Mouse (Mus musculus) kidney, postnatal 25 days (tissue): ENCODE results near the gene Top2a.

Experiments used
- DNase-seq, 2 experiments: peaks; one replicate each; pipeline ENCODE4 v3.0.0; 2021; ENCODE audit warnings: mixed read lengths in 2 of 2

Top2a gene

DNA sequence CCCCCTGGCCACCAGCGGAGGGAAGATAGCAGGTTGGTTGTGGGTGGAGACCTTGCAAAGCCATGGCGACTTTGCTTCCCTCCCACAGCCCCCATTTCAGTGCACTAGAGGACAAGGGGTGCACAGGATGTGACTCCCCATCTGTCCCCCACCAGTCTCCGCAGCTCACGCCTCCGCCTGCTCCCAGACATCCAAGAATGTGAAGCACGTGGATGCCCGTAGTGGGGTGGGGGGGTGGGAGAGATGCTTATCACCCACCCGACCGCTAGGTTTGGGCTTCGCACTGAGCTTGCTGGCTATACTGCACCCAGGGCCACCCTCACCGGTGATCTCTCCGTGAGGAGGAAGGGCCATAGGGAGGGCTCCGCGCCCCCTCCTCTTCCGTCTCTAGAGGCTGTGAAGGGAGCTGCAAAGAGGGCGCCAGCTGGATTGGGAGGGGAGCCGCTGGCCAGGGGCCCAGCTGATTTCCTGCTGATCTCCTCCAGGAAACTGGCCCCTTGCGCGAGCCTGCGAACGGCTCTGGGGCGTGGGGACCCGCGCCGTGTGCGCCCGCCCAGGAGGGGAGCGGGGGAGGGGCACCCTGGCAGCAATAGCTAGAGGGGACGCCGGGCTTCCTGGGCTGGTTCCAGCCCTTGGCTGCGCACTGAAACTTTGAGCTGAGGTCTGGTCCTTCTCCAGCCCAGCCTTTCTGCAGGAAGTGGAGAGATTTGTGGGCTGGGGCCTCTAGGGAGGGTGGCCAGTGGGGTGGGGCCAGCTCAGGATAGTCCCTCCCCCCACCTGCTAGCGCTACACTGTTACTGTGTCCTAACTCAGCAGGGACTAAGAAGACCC lies 60.6 kb downstream of the Top2a start:
- DNase-seq = peak; percentile 91 to 95

DNA sequence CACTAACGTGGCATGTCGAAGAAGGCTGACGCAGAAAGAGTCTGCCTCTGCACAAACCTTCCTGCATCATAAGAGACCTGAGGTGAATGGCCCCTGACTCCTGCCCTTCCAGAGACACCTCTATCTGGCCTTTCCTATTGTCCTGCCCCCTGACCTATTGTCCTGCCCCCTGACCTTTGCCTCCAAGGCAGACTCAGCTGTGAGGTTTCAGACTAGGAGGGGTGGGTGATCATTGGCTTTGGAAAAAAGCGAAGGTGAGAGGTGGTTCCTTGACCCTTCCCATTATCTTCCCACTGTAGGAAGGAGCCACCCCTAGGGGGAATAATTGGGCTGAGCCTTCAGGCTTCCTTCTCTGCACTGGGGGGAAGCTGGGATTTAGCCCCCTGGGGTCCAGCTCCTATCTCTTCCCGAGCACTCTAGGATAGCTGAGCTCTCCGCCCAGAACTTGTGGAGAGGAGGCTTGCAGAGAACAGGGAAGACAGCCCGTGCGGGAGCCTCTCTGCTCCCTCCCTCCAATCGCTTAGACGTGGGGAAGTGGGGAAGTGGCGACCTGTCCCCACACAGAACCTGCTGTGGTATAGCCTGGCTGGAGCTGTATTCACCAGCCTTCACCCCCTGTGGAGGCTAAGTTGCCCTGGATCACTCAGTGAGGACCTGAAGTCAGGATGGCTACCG lies 61.4 kb downstream of the Top2a start:
- peak in 1 of 2 experiments; percentile 52 for DNase-seq

DNA sequence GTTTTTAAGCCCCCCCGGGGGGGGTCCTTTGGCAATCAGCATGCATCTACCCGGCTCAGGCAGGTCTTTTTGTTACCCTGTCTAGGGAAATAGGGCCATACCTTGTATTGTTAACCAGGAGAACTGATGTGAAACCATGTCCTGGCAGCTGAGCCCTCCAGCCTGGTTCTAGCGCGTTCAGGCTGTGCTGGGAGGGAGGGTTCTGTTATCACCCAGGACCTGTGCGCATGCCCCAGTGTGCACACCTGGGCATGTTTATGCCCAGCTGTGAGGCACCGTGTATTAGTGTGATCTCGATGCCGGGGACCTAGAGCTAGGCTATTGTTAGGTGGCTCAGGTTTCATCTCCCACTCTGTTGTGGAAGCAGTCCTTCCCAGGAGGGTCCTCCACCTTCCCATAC lies 62.2 kb downstream of the Top2a start:
- peak in 1 of 2 experiments; percentile 45 for DNase-seq

DNA sequence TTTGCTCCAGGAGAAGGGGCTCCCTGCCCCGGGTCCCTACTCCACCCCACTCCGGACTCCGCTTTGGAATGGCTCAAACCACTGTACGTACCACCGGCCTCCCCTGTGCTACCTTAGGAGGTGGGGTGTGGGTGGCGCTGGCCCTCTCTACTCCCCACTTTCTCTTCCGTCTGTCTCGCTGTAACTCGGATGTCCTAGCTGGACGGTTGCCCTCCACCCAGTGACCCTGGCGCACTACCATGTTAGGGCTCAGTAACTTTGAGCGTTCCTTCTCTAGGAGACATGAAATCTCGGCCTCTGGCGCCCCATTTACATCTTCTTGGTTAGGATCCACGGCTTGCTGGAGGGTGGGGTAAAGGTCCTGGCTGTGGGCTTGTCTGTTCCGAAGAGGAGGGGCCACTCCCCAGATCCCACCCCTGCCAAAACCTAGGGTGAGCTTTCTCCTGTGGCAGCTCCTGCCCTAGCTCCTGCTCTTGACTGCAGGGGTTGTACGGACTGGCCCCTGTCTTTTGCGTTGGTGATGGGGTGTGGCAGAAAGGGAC lies 62.9 kb downstream of the Top2a start:
- peak; percentile 67 to 74 for DNase-seq

DNA sequence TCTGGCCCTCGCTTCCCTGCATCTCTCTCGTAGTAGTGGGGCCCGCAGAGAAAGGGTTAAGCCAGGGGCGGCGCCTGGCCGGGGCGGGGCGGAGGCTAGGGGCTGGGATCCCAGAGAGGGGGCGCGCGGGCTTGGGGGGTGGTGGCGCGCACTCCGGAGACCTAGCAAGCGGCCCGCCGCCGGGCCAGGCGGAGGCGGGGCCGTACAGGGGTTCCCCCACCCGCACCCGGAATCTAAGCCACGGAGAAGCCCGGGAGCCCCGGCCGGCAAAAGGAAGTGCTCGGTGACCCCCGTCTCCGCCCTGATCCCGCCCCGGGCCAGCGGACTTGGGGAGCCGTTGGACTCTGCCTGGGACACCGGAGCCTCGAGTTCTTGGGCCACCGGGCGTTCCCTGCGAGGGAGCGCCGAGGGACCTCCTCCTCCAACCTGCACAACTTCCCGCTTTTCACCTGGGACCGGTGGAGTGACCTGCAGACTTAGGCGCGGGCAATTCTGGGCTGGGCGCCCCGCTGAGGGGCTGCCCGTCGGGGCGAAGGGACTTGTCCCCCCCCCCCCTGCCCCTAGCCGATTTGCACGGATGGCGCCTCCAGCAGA lies 63.6 kb downstream of the Top2a start:
- DNase-seq = peak; percentile 83 to 87

DNA sequence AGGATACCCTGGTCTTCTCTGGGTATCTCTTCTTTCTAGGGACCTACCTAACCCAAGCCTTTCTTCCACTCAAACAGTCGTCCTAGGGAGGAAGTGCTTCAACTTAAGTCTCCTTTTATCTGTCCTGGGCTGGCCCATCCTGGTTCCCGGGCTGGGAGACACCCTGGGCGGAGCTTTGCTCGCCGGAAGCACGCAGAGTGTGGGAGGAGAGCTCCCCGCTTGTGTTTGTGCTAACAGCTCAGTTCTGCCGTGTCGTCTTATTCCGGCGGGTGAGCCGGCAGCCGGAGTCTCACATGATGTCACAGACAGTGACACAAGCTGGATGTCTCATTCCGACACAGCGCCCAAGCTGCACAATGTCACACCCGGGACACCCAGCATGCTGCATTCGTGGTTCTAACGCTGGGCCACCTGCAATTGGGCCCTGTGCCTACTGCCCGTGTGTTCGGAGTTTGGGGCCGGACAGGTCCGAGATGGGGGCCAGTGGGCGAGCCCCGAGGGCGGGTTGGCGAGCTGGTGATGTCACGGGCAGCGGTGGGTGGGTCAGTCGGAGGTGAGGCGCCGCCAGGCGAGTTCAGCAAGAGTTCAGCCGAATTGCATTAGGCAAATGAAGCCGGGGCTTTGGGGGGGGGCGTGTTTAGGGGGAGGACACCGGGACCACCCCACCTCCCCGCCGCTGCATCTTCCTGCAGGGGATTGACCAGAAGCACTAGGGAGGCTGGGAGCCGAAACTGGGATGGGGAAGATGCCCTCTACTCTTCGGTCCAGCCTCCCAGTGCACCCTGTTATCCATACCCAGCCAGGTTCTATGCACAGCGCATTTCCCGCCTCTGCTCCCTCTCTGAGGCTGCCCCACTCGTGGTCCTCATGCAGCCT lies 64.3 kb downstream of the Top2a start:
- peak; percentile 86 to 94 for DNase-seq

DNA sequence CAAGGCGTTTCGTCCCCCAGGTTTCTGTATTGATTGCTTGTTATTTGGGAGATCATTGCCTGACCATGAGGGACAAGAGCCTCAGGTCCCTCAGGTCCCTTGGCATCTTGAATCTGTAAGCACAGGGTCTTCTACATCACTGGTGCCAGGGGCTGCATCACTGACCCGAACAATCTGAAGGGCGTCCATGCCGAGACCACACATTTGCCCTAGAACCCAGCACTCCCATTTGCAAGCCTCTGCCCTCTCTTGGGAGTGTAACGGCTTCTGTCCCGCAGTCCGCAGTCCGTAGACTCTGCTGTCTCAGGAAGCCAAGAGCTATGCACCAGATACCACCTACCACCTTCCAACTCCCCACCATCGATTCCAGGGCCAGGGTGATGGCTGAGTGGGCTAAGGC lies 67.6 kb downstream of the Top2a start:
- DNase-seq = no peak

DNA sequence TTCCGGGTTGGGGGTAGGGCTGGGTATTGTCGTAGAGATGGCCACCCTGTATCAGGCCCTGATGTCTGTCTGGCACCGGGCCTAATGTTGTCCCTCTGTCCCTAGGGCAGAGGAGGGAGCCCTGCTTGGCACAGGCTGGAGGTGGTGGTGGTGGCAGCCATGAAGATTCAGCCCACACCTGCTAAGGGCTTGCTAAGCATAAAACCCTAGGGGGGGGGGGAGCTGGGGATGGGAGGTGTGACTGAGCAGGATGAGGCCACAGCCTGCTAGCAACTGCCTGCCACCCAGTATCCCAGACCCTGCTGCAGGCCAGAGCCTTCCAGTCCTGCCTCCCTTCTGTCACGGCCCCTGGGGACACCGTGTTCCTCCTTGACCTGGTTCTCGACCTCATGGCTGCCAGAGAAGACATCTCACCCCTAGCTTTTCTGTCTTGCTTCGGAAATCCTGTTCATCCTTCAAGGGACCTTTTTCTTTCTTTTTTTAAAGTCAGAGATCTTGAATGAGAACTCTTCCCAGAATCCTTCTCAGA lies 68.2 kb downstream of the Top2a start:
- peak in 1 of 2 experiments; percentile 76 for DNase-seq

DNA sequence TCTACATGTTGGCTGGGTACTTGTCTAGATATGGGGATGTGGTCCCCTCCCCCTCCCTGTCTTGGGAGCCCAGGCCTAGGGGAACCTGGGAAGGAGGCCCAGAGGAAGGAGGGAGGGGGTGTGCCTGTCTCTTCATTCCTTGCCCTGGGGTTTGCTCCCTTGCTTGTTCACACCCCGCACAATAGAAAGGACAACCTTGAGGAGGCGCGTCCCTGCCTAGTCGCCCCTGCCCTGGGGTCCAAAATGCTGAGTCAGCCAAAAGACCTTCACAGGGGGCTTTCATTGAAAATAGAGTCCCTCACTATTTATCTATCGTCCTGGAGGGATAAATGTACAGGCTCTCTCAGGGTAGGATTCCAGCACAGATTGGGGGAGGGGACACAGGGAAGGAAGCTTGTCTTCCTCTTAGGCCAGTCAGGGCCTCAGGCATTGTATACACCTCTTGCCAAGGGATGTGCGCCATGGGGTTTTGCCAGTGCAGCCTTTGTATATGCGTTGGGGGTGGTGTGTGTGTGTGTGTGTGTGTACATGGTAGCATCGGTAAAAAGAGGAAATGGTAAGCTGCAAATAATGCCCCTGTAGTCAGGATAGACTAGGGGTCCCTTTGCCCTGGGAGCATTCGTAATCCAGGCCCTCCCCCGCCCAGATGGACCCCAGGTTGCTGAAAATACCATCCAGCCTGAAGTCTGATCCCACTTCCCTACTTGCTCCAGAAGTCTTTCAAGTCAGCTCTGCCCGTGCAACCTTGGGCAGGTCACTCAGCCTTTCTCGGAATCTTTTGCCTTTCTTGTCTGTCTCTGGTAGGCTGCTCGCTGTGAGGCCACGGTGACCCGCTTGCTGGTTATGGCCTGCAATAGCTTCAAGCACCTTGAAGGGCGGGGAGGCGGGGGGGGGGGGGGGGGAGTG lies 68.9 kb downstream of the Top2a start:
- DNase-seq = peak; percentile 59 to 68

DNA sequence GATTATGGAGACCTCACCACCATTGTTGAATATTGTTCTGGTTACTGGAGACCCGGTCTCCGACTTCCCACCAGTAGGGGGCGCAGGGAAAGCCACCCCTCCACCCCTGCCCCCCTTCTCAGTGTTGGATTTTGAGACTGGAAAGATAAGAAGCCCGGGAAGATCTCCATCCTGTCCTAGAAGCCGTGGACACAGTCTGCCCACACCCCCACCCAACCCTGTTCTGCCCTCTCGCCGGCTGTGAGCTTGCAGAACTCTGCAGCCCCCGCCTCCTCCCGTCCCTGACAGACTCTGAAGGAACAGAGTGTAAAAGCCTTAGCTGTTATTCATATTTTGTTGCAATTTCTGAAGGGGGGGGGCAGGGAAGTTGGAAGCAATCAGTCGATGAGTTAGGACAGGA lies 69.6 kb downstream of the Top2a start:
- DNase-seq = peak; percentile 90 to 91

DNA sequence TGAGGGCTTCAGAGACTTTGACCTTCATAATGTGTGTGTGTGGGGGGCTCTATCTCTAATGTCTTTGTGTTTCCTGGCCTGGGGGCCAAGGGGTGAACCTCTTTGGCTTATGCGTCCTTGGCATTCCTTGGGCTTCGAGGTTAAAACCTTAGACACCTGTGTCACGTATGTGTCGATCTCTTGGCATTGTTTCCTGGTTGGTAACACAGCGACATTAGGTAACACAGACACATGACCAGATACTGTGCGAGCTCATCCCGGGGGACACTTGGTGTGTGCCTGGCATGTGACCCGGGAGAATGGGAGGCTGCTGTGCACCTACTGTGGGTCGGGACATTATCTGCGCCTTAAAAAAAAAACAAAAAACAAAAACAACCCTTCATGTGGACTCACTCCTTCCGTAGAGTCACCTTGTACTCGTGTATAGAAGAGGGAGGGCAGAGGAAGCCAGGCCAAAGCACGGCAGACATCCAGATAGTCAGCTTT lies 70.1 kb downstream of the Top2a start:
- DNase-seq = peak in 1 of 2 experiments; percentile 6

DNA sequence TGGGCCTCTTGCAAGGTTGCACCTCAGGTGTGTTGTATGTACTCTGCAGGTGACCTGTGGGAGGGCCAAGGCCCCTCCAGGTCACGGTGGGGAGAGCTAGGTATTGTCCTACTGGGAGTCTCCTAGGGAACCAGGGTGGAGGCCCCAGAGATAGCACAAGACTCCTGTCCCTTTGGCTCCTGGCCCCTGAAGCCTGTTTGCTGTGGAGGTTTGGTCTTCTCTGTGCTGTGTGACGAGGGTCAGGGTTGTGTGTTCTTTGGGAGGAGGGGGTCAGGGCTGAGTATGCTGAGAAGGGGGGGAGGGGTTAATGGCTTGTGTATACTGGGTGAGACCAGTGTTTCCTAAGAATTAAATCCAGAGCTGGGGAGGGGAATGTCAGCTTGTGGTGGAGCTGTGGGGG lies 70.6 kb downstream of the Top2a start:
- DNase-seq = no peak

DNA sequence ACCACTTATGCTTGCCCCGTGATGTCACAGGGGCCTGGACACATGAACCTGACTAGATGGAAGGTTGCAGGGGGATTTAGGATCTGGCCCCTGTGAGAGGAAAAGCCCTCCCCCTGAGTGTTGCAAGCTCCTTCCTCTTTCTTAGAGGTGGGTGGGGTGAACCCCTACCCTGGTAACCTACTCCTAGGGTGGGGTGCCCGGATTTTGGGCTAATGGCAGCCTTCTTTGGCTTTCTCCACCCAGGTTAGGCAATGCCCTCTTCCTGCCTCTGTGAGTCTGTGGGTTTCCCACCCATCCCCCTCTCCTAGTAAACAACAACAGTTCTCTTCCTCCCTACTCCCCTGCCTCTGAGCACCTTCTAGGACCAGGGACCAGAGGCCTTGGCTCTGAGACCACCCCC lies 71.3 kb downstream of the Top2a start:
- no peak for DNase-seq

DNA sequence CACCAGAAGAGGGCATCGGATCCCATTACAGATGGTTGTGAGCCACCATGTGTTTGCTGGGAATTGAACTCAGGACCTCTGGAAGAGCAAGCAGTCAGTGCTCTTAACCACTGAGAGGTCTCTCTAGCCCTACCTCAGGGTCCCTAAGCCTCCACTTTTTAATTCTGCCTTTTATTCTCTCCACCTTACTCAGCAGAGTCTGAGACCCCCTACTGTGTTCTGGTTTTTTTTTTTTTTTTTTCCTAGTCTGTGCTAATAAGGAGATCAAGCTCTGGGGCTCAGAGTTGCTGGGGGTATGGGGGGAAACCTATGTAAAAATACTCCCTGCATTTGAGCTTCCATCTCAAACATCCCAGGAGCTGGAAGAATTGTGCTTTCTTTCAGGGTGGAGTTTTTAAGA lies 71.9 kb downstream of the Top2a start:
- no peak for DNase-seq

DNA sequence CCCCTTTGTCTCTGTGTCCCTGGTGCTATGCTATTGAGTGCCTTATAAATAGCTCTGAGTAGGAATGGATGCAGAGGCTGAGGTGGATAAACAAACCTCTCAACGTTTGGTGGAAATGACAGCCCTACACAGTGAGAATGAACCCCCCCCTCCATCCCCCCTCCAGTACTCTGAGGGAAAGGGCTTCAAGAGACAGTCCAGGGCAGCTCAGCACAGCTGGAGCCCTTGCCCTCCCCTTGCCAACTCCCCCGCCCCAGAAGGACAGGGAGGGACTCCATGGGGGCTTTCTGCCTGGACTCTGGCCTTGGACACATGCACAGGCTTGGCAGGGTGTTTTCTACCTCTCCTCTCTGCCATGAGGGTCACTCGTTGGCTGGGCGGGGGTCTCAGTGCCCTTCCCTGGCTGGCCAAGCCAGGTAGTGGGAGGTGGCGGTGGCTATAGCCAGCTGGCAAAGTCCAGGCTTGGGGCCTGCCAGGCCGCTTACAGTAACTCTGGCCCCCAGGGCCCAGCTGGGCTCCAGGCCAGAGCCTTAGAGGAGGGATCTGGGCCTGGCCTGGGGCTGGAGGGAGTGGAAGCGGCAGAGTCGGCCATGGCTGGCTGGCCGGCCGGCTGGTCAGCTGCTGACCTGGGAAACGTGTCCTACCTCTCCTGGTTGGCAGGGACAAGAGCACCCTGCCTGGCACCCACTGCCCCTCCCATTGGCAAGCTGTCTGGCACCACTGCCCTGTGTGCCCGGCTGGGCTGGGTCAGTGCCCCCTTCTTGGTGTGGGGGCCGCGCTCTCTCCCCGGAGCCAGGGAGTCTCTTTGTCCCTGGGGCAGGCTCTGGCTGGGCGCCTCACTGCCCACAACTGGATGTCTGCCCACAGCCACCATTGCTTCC lies 72.7 kb downstream of the Top2a start:
- peak; percentile 90 to 98 for DNase-seq

DNA sequence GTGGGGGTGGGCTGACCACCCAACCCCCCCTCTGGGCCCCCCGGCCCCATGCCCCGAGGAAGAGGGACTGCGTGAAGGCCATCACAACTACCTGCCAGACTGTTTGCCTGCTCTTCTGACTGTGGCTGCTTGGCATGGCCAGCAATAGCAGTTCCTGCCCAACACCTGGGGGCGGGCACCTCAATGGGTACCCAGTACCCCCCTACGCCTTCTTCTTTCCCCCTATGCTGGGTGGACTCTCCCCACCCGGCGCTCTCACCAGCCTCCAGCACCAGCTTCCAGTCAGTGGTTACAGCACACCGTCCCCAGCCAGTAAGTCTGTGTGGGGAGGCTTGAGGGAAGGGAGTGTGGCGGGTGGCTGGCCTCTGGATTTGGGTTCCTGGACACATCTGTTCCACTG lies 73.5 kb downstream of the Top2a start:
- no peak for DNase-seq

DNA sequence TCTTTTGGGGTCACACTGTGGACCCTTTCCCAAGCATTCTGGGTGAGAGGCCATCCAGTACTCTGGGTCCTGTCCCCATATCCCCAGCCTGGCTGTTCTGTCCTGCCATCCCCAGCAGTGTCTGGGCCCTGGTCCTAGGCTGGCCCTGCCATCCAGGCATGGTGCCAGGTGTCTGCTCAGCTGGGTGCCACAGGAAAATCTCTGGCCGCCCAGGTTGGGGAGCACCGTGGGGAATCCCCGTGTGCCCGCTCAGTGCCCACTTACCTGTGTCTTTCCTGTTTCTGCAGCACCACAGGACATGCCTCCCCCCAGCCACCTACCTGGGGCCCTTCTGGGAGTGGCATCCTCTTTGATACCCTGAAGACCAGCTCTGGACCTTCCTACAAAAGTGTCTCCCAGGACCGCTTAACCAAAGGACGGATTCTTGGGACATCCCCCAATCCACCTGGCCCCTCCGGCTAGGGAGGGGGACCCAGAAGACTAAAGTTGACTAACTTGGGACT lies 74.0 kb downstream of the Top2a start:
- peak; percentile 84 to 92 for DNase-seq

DNA sequence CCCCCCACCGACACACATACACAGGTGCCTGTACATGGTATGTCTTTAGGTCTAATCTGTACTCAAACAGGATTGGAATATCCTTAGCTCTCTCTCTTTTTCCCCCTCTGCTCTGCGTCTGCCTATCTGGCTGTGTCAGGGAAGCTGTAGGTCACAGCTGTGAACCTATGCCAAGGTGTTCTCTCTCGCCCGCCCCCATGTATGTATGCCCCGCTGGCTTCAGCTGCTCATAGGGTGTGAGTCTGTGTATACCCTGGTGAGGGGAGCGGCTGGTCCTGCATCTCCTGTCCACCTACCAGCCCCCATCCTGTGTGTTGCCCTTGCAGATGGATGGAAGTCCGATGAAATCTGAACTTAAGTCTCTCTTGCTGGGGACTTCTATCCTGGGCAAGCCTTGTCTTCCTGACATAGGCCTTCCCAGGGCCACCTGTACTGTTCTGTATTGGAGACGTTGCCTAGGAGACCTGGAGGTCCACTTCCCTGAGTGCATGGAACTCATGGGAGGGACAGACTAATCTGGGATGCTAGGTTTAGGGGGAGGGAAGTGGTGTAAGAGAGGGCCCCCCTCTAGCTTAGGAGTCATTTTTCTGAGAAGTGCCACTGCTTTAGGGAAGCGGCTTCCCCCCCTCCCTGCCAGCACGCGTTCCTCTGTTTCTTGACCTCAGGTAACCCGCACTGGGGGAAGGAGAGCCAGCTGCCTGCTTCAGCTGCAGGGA lies 74.6 kb downstream of the Top2a start:
- DNase-seq = no peak

DNA sequence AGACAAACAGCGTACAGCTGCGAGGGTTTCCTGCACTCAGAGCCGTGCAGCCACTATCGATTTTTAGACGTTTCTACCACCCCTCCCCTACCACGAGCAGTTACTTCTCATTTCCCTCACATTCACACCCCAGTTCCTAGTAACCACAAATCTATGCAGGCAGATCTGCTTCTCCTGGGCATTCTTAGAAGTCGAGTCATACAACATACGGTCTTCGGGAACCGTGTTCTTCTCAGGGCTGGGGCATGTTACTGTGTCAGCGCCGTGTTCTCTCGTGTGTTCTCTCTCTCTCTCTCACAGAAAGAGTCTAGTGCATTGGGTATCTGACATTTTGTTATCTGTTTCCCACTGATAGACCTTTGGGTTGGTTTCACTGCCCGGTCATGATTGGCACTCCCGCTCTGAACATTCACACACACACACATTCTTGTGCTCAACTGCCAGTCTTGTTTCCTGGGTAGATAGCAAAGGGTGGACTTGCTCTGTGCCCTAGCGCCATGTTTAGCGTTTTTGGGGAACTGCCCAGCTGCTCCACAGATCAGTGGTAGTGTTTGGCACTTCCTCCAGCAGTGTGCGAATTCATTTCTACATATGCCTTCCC lies 75.9 kb downstream of the Top2a start:
- DNase-seq = no peak
